Mouse (Mus musculus): ENCODE results near the gene Enthd1. TPM values are rescaled to one million over a fixed set of nuclear protein-coding genes. Genes with fewer than 3 reads are reported as not detected.

The Enthd1 gene
- total RNA-seq, 2 experiments from 2014 or later, result not detected

GRCm38 (mm10) chr15:80415132-80415531 is 149.8 kb downstream of the Enthd1 start:
- DNase-seq, result no peak
- intact Hi-C loops (cut with DNase I), result no loop called here

DNA sequence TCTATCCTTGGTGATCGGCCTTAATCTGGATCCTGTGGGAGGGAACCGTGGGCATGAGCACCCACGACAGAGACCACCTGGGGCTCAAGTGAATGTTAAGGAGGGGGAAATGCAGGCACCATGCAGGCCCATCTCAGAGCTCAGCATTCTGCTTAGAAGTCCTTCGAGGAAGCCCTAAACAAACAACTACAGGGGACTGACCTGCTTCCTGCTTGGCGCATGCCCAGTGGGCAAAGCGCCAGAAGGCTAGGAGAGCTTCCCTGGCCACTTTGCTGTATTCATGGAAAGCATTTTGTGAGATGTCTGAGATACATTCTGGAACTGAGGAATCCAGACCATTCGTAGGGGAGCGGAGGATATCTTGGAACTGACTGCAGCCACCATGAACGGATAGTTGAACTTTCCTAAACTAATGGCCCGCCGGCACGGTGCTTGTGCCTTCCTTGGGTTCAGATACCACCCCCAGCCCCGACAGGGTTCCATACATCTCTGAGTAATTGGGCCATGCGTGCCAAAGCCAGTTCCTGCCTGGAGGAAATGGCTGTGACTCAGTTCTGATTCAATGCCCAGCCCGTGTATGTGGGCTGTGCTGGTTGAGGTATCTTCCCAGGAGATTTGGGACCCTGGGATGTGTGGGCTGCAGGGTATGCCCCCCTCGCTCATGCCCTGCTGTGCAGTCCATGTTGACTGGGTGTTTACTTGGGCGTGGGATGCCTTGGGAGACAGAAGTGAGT is 150.8 kb downstream of the Enthd1 start:
- peak; percentile 49 to 52 for DNase-seq

DNA sequence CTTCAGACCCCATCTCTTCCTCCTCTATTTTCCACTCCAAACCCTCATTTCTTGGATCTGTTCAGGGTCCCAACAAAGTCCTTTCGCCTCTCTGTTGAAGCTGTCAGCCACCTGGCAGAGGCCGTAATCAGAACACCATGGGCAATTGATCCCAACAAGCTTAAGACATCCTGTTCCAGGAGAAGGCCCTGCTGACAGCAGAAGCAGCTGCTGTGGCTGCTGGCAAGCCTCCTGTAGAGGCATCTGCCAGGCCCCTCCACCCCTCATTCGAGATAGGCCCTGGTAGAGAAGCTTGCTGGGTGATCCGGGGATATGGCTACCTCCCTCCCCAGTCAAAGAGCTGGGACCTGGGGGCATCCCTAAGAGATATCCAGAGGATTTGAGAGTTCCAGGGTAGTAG is 151.9 kb downstream of the Enthd1 start:
- no peak for DNase-seq
- intact Hi-C loops (cut with DNase I), result no loop called here

More for the DNA sequence above, 150.8 kb downstream of the Enthd1 start:
- intact Hi-C loops (cut with DNase I), result no loop called here

DNA sequence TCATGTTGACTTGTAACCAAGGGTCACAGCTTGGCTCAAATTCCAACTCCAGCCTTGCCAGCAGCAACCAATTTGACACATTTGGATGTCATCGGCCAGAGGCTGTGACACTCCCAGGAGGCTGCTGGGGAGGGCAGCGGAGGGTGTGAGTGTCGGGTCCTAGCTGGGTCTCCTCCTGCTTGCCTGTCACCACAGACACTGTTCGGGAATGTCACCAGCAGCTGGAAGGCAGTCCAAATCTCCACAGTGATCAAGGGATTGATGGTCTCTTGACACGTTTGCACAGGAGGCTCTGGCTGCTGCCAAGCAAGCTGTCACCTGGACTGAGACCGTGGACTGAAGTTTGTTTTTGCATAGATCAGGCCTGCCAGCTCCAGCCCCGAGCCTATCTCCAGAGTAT is 154.3 kb downstream of the Enthd1 start:
- no peak for DNase-seq
- intact Hi-C loops (cut with DNase I), result no loop called here

DNA sequence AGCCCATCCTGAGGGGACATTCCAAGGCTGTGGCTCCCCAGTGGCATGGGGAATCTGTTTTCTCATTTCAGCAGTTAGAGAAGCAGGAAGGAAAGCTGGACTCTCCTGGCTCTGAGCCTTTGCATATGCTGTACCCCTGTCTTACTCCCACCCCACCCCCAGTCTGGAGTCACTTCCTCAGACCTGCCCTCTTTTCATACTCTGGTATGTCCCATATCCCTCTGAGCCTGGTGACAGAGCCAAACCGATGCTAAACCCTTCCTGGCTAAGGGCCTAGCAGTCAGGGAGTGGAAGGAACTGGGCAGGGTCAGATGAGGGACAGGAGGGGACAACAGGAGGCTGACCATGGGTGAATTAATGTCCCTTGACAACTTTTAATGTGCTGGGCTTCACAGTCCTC is 157.1 kb downstream of the Enthd1 start:
- DNase-seq, result peak; percentile 13 to 18
- intact Hi-C loops (cut with DNase I), result no loop called here

Other genes starting within 250 kb of the Enthd1 start
- 1 to 10 TPM; 1.7 to 5.4 TPM for gene Grap2, start 7.4 kb upstream of the Enthd1 start, total RNA-seq (2021)
- gene Fam83f, start 106.7 kb upstream of the Enthd1 start, total RNA-seq (2021), result under 1 TPM; 0.12 TPM
- 10 to 100 TPM; 55.4 to 56.4 TPM for gene Tnrc6b, start 146.2 kb upstream of the Enthd1 start, total RNA-seq (2021)